Mouse (Mus musculus): ENCODE measurements around the gene Arid3c. TPM values are rescaled to one million over a fixed set of nuclear protein-coding genes. Genes with fewer than 3 reads are reported as not detected.

Arid3c gene
- not detected for polyA plus RNA-seq (2014; fragmentation: Illumina TruSeq; extraction: RNeasy Lipid Tissue Mini Kit (QIAGEN cat#74804); ENCODE audit: low read depth, low replicate concordance)

GRCm38 (mm10) chr4:41731052-41731765, at the start of gene Arid3c:
Arid3c (minus strand) TSS chr4:41731142.

GRCm38 (mm10) chr4:41774002-41774401, 43.1 kb upstream of the Arid3c start, which contains the start of gene Ccl27a:
Ccl27a (minus strand) TSS chr4:41774247.

GRCm38 (mm10) chr4:41755338-41756305, 24.7 kb upstream of the Arid3c start, which contains the start of gene Sigmar1:
Sigmar1 (minus strand) TSS chr4:41756157.

GRCm38 (mm10) chr4:41754797-41755337, 23.9 kb upstream of the Arid3c start, which contains the start of gene Galt:
Galt (plus strand) TSS chr4:41755228.

DNA sequence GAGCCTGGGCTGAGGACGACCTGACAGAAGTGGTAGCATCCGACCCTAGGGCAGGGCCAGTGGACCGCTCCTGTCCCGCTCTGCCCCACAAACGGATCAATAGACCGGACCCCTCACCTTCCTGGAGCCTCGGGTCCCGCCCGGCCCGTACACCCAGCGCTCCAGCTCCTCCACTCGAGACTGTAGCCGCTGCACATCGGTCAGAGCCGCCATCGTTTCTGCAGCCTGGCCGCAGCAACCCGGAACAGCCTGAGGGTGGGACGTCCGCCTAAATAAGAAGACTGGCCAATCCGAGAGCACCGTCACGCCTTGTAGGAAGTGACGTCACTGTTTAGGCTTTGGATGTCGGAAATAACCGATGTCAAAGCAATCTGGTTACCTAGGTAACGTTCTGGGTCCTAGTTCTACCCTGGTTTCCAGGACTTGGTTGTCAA, 8.0 kb downstream of the Arid3c start, which contains the start of gene Dctn3:
Gene Dctn3 (minus strand): TSS at position 253 of the 434 bp plus-strand sequence.

DNA sequence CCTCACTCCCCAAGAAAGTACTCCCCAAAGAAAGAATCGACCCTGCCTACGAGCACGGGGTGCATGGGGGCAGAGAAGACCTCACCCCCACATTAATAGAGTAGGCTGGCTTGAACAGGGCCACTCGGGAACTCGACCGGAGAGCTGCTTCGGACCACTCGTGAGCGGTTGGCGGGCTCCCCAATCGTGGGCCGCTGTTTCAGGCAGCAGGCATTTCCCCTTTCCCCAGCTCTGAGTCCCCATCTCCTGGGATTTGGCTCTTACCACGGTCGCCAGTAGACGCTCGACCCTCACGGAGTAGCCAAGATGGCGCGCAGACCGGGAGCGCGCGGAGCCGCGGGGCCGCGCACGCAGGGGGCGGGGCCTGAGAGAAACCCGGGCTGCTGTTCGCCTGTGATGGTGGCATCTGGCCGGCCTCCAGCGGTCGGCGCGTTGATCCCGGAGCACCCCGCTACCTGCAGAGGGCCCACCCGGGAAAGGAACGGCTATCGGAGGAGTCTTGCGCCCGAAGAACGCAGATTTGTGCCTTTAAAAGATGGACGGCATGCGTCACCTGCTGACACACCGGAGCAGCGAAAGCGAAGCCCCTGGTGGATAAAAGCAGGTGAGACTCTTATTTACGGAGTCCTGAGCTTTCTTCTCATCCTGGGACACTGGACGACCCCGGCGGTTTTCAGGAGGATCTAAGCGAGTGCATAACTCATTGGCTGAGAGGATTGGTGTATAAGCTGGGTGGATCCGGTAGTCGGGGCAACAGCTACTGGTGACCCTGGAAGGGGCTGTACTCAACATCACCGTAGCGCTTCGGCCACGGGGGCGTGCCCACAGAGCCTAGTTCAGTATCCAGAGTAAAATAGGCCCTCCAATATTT, 17.5 kb downstream of the Arid3c start, which contains the start of gene Rpp25l:
Gene Rpp25l (minus strand): TSS at position 338 of the 871 bp plus-strand sequence.

DNA sequence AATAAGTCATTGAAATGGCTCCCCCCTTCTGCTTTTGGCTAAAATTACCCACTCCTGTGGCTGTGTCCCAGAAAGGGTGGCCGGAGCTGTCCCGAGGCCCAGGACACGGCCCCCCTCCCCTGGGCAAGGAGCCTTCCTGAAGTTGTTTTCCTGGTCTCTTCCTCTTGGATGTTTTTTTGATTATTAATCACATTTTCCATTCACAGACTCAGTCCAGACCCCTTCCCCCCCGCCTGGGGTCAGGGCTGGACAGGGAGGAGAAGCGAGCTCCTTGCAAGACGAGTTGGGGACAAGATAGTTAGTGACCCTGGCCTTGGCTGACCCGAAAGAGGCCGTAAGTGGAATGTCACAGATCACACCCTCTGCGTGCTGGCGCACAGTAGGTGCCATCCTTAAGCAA, 31.2 kb downstream of the Arid3c start, which contains the start of gene Il11ra1:
Gene Il11ra1 (plus strand): TSS at position 207 of the 400 bp plus-strand sequence.

DNA sequence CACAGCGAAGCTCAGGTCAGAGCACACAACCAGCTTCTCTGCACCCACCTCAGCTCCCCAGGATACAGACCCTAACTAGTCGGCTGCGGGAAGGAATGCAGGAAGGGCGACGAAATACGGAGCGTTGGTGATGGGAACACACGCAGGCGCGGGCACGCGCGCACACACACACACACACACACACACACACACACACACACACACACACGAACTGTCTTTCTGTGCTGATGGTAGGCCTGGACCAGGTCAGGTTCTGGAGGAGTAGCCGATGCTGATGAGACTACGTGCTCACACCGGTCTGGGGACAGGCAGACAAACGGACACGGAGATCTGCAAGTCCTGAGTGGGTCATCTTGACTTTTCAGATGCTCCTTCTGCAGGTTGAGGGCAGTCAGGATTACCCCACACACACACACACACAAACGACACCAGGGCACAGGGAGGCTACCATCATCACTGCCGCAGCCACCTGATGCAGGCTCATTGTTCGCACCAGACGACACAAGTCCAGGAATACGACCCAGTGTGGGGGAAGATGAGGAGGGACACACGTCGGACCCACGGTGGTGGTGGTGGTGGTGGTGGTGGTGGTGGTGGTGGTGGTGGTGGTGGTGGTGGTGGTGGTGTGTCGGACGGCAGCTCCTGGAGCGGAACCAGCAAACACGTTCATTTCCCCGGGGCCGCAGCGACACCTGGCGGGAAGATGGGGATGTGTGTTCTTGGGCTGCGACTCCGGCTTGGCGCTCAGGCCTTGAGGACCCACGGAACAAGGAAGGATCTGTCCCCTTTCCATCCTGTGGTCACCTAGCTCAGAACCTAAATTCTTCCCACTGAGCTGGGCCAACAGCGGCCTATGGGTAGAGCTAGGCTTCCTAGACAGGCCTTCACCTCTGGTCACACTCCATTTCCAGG, 33.8 kb downstream of the Arid3c start, which contains the start of gene Cntfr:
Gene Cntfr (minus strand): TSS at position 160 of the 912 bp plus-strand sequence.

Other genes starting within 250 kb of the Arid3c start
- 4.4 TPM for gene AI464131, start 228.1 kb downstream of the Arid3c start, polyA plus RNA-seq (2014; fragmentation: Illumina TruSeq; extraction: RNeasy Lipid Tissue Mini Kit (QIAGEN cat#74804); ENCODE audit: low read depth, low replicate concordance)
- gene 1110017D15Rik, start 213.8 kb downstream of the Arid3c start, polyA plus RNA-seq (2014; fragmentation: Illumina TruSeq; extraction: RNeasy Lipid Tissue Mini Kit (QIAGEN cat#74804); ENCODE audit: low read depth, low replicate concordance): not detected
- 1.6 TPM for gene Fam219a, start 161.6 kb downstream of the Arid3c start, polyA plus RNA-seq (2014; fragmentation: Illumina TruSeq; extraction: RNeasy Lipid Tissue Mini Kit (QIAGEN cat#74804); ENCODE audit: low read depth, low replicate concordance)
- not detected for gene Dnaic1, start 161.4 kb downstream of the Arid3c start, polyA plus RNA-seq (2014; fragmentation: Illumina TruSeq; extraction: RNeasy Lipid Tissue Mini Kit (QIAGEN cat#74804); ENCODE audit: low read depth, low replicate concordance)
- gene Enho, start 90.8 kb downstream of the Arid3c start, polyA plus RNA-seq (2014; fragmentation: Illumina TruSeq; extraction: RNeasy Lipid Tissue Mini Kit (QIAGEN cat#74804); ENCODE audit: low read depth, low replicate concordance): not detected
- gene Cntfr, start 34.1 kb downstream of the Arid3c start, polyA plus RNA-seq (2014; fragmentation: Illumina TruSeq; extraction: RNeasy Lipid Tissue Mini Kit (QIAGEN cat#74804); ENCODE audit: low read depth, low replicate concordance): not detected
- 12.3 TPM for gene Il11ra1, start 31.2 kb downstream of the Arid3c start, polyA plus RNA-seq (2014; fragmentation: Illumina TruSeq; extraction: RNeasy Lipid Tissue Mini Kit (QIAGEN cat#74804); ENCODE audit: low read depth, low replicate concordance)
- 0.57 TPM for gene Rpp25l, start 17.6 kb downstream of the Arid3c start, polyA plus RNA-seq (2014; fragmentation: Illumina TruSeq; extraction: RNeasy Lipid Tissue Mini Kit (QIAGEN cat#74804); ENCODE audit: low read depth, low replicate concordance)
- gene Dctn3, start 8.0 kb downstream of the Arid3c start, polyA plus RNA-seq (2014; fragmentation: Illumina TruSeq; extraction: RNeasy Lipid Tissue Mini Kit (QIAGEN cat#74804); ENCODE audit: low read depth, low replicate concordance): 38.7 TPM
- gene Galt, start 24.1 kb upstream of the Arid3c start, polyA plus RNA-seq (2014; fragmentation: Illumina TruSeq; extraction: RNeasy Lipid Tissue Mini Kit (QIAGEN cat#74804); ENCODE audit: low read depth, low replicate concordance): 1.5 TPM
- gene Sigmar1, start 25.0 kb upstream of the Arid3c start, polyA plus RNA-seq (2014; fragmentation: Illumina TruSeq; extraction: RNeasy Lipid Tissue Mini Kit (QIAGEN cat#74804); ENCODE audit: low read depth, low replicate concordance): 46.4 TPM
- 7.8 TPM for gene Ccl27a, start 43.1 kb upstream of the Arid3c start, polyA plus RNA-seq (2014; fragmentation: Illumina TruSeq; extraction: RNeasy Lipid Tissue Mini Kit (QIAGEN cat#74804); ENCODE audit: low read depth, low replicate concordance)
- not detected for gene Gm21541, start 172.5 kb upstream of the Arid3c start, polyA plus RNA-seq (2014; fragmentation: Illumina TruSeq; extraction: RNeasy Lipid Tissue Mini Kit (QIAGEN cat#74804); ENCODE audit: low read depth, low replicate concordance)
- gene Gm20878, start 210.4 kb upstream of the Arid3c start, polyA plus RNA-seq (2014; fragmentation: Illumina TruSeq; extraction: RNeasy Lipid Tissue Mini Kit (QIAGEN cat#74804); ENCODE audit: low read depth, low replicate concordance): 2.0 TPM
- 0.16 TPM for gene Fam205a4, start 234.9 kb upstream of the Arid3c start, polyA plus RNA-seq (2014; fragmentation: Illumina TruSeq; extraction: RNeasy Lipid Tissue Mini Kit (QIAGEN cat#74804); ENCODE audit: low read depth, low replicate concordance)

All from sigmoid colon, adult 10 weeks (tissue).